Mouse (Mus musculus): ENCODE results near the gene Ptrh1.

DNA sequence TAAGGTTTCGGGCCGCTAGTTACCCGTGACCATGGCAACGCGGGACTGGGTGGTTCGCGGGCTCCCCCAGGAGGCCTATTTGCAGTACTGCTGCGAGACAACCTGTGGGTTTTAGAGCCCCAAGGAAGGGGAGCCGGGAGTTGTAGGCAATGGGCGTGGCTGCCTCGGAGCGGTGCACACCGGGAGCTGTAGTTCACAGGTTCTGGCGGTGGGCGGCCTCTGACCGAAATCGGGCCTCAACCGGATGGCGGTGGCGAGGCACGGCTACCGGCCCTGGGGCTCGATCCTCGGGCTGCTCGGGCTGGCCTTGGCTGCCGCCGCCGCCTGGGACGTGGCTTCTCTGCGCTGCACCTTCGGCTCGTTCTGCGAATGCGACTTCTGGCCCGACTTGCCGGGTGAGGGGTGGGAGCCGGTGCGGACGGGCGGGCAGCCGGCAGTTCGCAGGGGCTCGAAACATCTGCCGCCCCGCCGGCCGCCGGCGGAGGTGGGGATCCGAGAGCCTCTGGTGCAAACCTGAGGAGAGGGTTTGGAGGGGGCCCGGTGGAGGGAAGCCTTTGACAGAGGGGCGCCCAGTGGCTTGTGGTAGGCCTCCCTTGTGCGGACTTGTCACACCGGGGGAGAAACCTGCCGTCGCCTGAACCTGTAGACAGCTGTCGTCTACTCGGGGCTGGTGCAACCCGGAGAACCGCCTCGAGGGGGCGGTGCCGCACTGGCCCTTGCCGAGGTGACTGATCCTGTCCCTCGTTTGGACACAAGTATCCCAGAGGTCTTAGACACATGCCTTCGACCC is 18.3 kb upstream of the Ptrh1 start, which contains the start of gene Tor2a:
- TF ChIP-seq E2F4 (IDR thresholded peaks at IDR 0.05; ENCODE audit: insufficient replicate concordance, low read depth, low read length) = no peak
- TF ChIP-seq EP300 (IDR thresholded peaks at IDR 0.05; ENCODE audit: low read length) = no peak
- peak; percentile 14; the same call in 1 of the 2 replicates for TF ChIP-seq NRF1 (IDR thresholded peaks at IDR 0.05; ENCODE audit: low read depth, low read length)

All from CH12.LX (cell line).